Mouse (Mus musculus): ENCODE results near the gene Senp3.
"Not testable (repeated sequence)": the region's sequence is repeated elsewhere in the genome, so short reads cannot be mapped to it uniquely, and the experiment has no call there.

Gene Senp3

GRCm38 (mm10) chr11:69703814-69704612 is 22.1 kb upstream of the Senp3 start:
- no peak for DNase-seq

- DNase-seq, result not testable (repeated sequence)
These were observed 21.5 kb upstream of the Senp3 start for GRCm38 (mm10) chr11:69703381-69703780.

- DNase-seq, result not testable (repeated sequence)
These were observed 21.0 kb upstream of the Senp3 start for GRCm38 (mm10) chr11:69702886-69703285.

- no peak for DNase-seq
These were observed 17.7 kb upstream of the Senp3 start for GRCm38 (mm10) chr11:69699595-69699994.

- no peak for DNase-seq
These were observed 16.7 kb upstream of the Senp3 start for GRCm38 (mm10) chr11:69698574-69698973.

- DNase-seq, result no peak
These were observed 15.5 kb upstream of the Senp3 start for GRCm38 (mm10) chr11:69697396-69697795.

- peak; percentile 91 for DNase-seq
These were observed 13.7 kb upstream of the Senp3 start, which contains the start of the genes Tnfsf12 and Tnfsfm13 for GRCm38 (mm10) chr11:69695361-69696181. Gene Tnfsf12, minus strand, starts transcription at chr11:69695849. Gene Tnfsfm13, minus strand, starts transcription at chr11:69696098.

GRCm38 (mm10) chr11:69695046-69695360 is 13.1 kb upstream of the Senp3 start:
- DNase-seq, result no peak

- DNase-seq, result no peak
These were observed 11.6 kb upstream of the Senp3 start for GRCm38 (mm10) chr11:69693421-69693965.

GRCm38 (mm10) chr11:69692863-69693262 is 11.0 kb upstream of the Senp3 start:
- peak; percentile 51 for DNase-seq

GRCm38 (mm10) chr11:69692196-69692811 is 10.4 kb upstream of the Senp3 start:
- no peak for DNase-seq

GRCm38 (mm10) chr11:69689891-69690290 is 8.0 kb upstream of the Senp3 start:
- DNase-seq, result no peak

- no peak for DNase-seq
These were observed 5.2 kb upstream of the Senp3 start for GRCm38 (mm10) chr11:69687061-69687460.

- DNase-seq, result peak; percentile 88
These were observed 4.5 kb upstream of the Senp3 start for GRCm38 (mm10) chr11:69686377-69686776.

- peak; percentile 80 for DNase-seq
These were observed 3.8 kb upstream of the Senp3 start, which contains the start of gene Tnfsf13 for GRCm38 (mm10) chr11:69685526-69686148. Gene Tnfsf13, minus strand, starts transcription at chr11:69685784.

GRCm38 (mm10) chr11:69684936-69685335 is 3.1 kb upstream of the Senp3 start:
- no peak for DNase-seq

GRCm38 (mm10) chr11:69684128-69684745 is 2.4 kb upstream of the Senp3 start:
- DNase-seq, result no peak

GRCm38 (mm10) chr11:69683576-69683975 is 1.7 kb upstream of the Senp3 start:
- DNase-seq, result no peak

- peak; percentile 95 for DNase-seq
These were observed 1.1 kb upstream of the Senp3 start for GRCm38 (mm10) chr11:69682840-69683533.

GRCm38 (mm10) chr11:69682209-69682839 is 440 bp upstream of the Senp3 start:
- no peak for DNase-seq
